Mouse (Mus musculus) heart, embryonic 15.5 days (tissue): ENCODE results near the gene Ces2h. TPM values are rescaled to one million over a fixed set of nuclear protein-coding genes. Genes with fewer than 3 reads are reported as not detected.

Source experiments
- ATAC-seq: fragments of 200-750 bp; cut with Nextera tagmentation; replicated peaks from 2 replicates; pipeline ENCODE4 v1.8.0; 2017; ENCODE audit warnings: low read depth, moderate TSS enrichment; ENCODE audit not compliant: insufficient number of reproducible peaks, insufficient read depth, low FRiP score
- H3K27ac ChIP-seq: fragments of 300-500 bp; sonication (generic); 2 replicates; pipeline ENCODE4 v1.5.1; 2015; ENCODE audit warnings: mild to moderate bottlenecking, inconsistent platforms
- H3K27me3 ChIP-seq: fragments of 300-500 bp; sonication (generic); 2 replicates; pipeline ENCODE4 v1.6.1; 2015; ENCODE audit warnings: inconsistent platforms
- H3K36me3 ChIP-seq: fragments of 300-500 bp; sonication (generic); 2 replicates; pipeline ENCODE4 v1.6.1; 2015; ENCODE audit warnings: mild to moderate bottlenecking, inconsistent platforms
- H3K4me1 ChIP-seq: fragments of 300-500 bp; sonication (generic); replicated peaks from 2 replicates; pipeline ENCODE4 v1.6.1; 2015; ENCODE audit warnings: inconsistent platforms
- H3K4me2 ChIP-seq: fragments of 300-500 bp; sonication (generic); 2 replicates; pipeline ENCODE4 v1.6.1; 2015; ENCODE audit warnings: inconsistent platforms, mild to moderate bottlenecking, moderate library complexity
- H3K4me3 ChIP-seq: fragments of 300-500 bp; sonication (generic); 2 replicates; pipeline ENCODE4 v1.5.1; 2015; ENCODE audit warnings: mild to moderate bottlenecking, inconsistent platforms
- H3K9ac ChIP-seq: fragments of 300-500 bp; sonication (generic); 2 replicates; pipeline ENCODE4 v1.6.1; 2015; ENCODE audit warnings: mild to moderate bottlenecking, inconsistent platforms
- H3K9me3 ChIP-seq: fragments of 300-500 bp; sonication (generic); replicated peaks from 2 replicates; pipeline ENCODE4 v1.6.1; 2016; ENCODE audit warnings: inconsistent platforms
- WGBS: fragments of 180-500 bp; shearing (Covaris S2); methylation state at CpG from one replicate; pipeline ENCODE4 v1.1.7; 2015; ENCODE audit warnings: mixed read lengths; 5-methylcytosine and 5-hydroxymethylcytosine counted together
- polyA plus RNA-seq: library from polyadenylated mRNA; unstranded; fragments of >200 nt; fragmentation: Nextera tagmentation; extraction: Ambion mirVana; gene quantifications from 2 replicates; pipeline ENCODE4 v1.2.1, GENCODE M21; 2015

Ces2h gene
- not detected in 2 replicates for polyA plus RNA-seq

- ATAC-seq: no peak
- Histone ChIP-seq H3K4me1 (no peaks in the 10 kb centered on the region), H3K27ac (no peak within 1 kb of the TSS), H3K9me3 (no peaks in the 10 kb centered on the region), H3K36me3 (no peaks in the 10 kb centered on the region), H3K27me3 (no peaks in the 10 kb centered on the region), H3K4me2 (no peak within 1 kb of the TSS), H3K4me3 (no peak within 1 kb of the TSS), H3K9ac (no peak within 1 kb of the TSS)
- 79% methylated on average over 7 of the region's 7 CpGs for WGBS
These were observed at the start of gene Ces2h for GRCm38 (mm10) chr8:105000586-105000985. Ces2h (plus strand) TSS chr8:105000853.

GRCm38 (mm10) chr8:104961537-104961961, 39.1 kb upstream of the Ces2h start, which contains the start of gene Ces2g:
Ces2g (plus strand) TSS chr8:104961718.
- peak within 1 kb of the TSS; percentile 26; the same call in 1 of the 2 replicates for H3K27ac ChIP-seq
- H3K4me3 ChIP-seq: no peak within 1 kb of the TSS
- ATAC-seq: peak; percentile 60
- no peaks in the 10 kb centered on the region for H3K9me3 ChIP-seq
- no peak within 1 kb of the TSS for H3K9ac ChIP-seq
- no peaks in the 10 kb centered on the region for H3K27me3 ChIP-seq
- H3K36me3 ChIP-seq: no peaks in the 10 kb centered on the region
- no peak within 1 kb of the TSS for H3K4me2 ChIP-seq
- no peaks in the 10 kb centered on the region for H3K4me1 ChIP-seq
- WGBS: 37% methylated on average over 5 of the region's 5 CpGs

GRCm38 (mm10) chr8:104962229-104962901, 38.3 kb upstream of the Ces2h start:
- H3K36me3 ChIP-seq: no peaks in the 10 kb centered on the region
- no peaks in the 10 kb centered on the region for H3K27me3 ChIP-seq
- no peak overlapping the region for H3K4me2 ChIP-seq
- WGBS: 60% methylated on average over 8 of the region's 8 CpGs
- no peaks in the 10 kb centered on the region for H3K4me1 ChIP-seq
- no peak for ATAC-seq
- no peak overlapping the region for H3K4me3 ChIP-seq
- H3K9me3 ChIP-seq: no peaks in the 10 kb centered on the region
- no peak overlapping the region for H3K9ac ChIP-seq
- H3K27ac ChIP-seq: no peak overlapping the region

- Histone ChIP-seq H3K36me3 (no peaks in the 10 kb centered on the region), H3K27me3 (no peaks in the 10 kb centered on the region), H3K9ac (no peak overlapping the region), H3K4me1 (no peaks in the 10 kb centered on the region), H3K4me3 (no peak overlapping the region), H3K27ac (no peak overlapping the region), H3K9me3 (no peaks in the 10 kb centered on the region), H3K4me2 (no peak overlapping the region)
- ATAC-seq: no peak
- 71% methylated on average over 4 of the region's 4 CpGs for WGBS
These were observed 37.2 kb upstream of the Ces2h start for GRCm38 (mm10) chr8:104963375-104963894.

- Histone ChIP-seq H3K4me1 (no peaks in the 10 kb centered on the region), H3K4me3 (no peak overlapping the region), H3K27me3 (no peaks in the 10 kb centered on the region), H3K36me3 (no peaks in the 10 kb centered on the region), H3K9ac (no peak overlapping the region), H3K4me2 (no peak overlapping the region), H3K27ac (no peak overlapping the region), H3K9me3 (0 out of 2 replicates have a peak, but pooled peaks cover 3% of the 10 kb centered on the region)
- ATAC-seq: no peak
- 89% methylated on average over 5 of the region's 5 CpGs for WGBS
These were observed 16.5 kb upstream of the Ces2h start for GRCm38 (mm10) chr8:104984126-104984525.

- H3K36me3 ChIP-seq: no peaks in the 10 kb centered on the region
- H3K9me3 ChIP-seq: no peaks in the 10 kb centered on the region
- no peak overlapping the region for H3K9ac ChIP-seq
- H3K4me3 ChIP-seq: no peak overlapping the region
- no peak for ATAC-seq
- no peak overlapping the region for H3K4me2 ChIP-seq
- WGBS: 89% methylated on average over 2 of the region's 2 CpGs
- H3K27ac ChIP-seq: no peak overlapping the region
- H3K4me1 ChIP-seq: no peaks in the 10 kb centered on the region
- no peaks in the 10 kb centered on the region for H3K27me3 ChIP-seq
These were observed 15.7 kb upstream of the Ces2h start for GRCm38 (mm10) chr8:104984942-104985341.

GRCm38 (mm10) chr8:104998191-104998590, 2.5 kb upstream of the Ces2h start:
- Histone ChIP-seq H3K27ac (no peak overlapping the region), H3K4me2 (no peak overlapping the region), H3K4me1 (no peaks in the 10 kb centered on the region), H3K27me3 (no peaks in the 10 kb centered on the region), H3K4me3 (no peak overlapping the region), H3K9me3 (no peaks in the 10 kb centered on the region), H3K9ac (no peak overlapping the region), H3K36me3 (no peaks in the 10 kb centered on the region)
- WGBS: 71% methylated on average over 6 of the region's 6 CpGs
- no peak for ATAC-seq

DNA sequence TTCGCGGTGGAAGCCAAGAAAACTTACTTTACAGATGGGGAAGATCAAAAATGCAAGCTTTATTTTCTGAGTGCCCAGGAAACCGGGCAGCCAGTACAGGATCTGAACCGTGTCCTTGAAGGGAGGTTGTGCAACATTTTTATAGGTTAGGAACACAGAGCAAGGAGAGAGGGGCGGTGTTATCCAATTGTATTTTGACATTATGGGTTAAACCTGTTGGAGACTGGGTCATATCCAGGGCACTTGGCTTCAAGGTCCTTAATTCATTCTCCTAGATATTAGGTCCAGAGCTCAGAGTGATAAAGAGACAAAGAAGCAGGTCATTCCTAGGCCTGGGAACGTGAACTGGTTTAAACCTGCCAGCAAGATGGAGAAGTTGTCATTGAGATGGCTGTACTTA, 1.5 kb upstream of the Ces2h start:
- Histone ChIP-seq H3K9me3 (no peaks in the 10 kb centered on the region), H3K4me1 (no peaks in the 10 kb centered on the region), H3K27ac (no peak overlapping the region), H3K4me2 (no peak overlapping the region), H3K9ac (no peak overlapping the region), H3K4me3 (no peak overlapping the region), H3K27me3 (no peaks in the 10 kb centered on the region), H3K36me3 (no peaks in the 10 kb centered on the region)
- 76% methylated on average over 6 of the region's 6 CpGs for WGBS
- no peak for ATAC-seq

DNA sequence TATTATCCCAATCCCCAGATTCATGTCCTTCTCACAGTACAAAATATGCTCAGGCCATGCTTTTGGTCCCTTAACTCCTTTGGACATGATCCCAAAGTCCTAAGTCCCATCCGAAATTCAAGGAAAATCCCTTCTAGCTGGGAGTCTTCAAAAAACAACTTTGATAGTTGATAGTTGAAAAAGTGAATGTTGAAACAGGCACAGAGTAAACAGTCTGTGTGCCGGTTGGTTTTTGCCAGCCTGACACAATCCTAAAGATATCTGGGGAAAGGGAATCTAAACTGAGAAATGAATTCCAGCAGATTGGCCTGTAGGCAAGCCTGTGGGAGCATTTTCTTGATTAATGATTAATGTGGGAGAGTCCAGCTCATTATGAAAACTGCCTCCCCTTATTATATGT, 9.3 kb downstream of the Ces2h start:
- 70% methylated on average over 2 of the region's 2 CpGs for WGBS
- ATAC-seq: no peak
- Histone ChIP-seq H3K36me3 (no peaks in the 10 kb centered on the region), H3K27me3 (no peaks in the 10 kb centered on the region), H3K4me3 (no peak overlapping the region), H3K27ac (no peak overlapping the region), H3K4me2 (no peak overlapping the region), H3K4me1 (no peaks in the 10 kb centered on the region), H3K9ac (no peak overlapping the region), H3K9me3 (no peaks in the 10 kb centered on the region)

DNA sequence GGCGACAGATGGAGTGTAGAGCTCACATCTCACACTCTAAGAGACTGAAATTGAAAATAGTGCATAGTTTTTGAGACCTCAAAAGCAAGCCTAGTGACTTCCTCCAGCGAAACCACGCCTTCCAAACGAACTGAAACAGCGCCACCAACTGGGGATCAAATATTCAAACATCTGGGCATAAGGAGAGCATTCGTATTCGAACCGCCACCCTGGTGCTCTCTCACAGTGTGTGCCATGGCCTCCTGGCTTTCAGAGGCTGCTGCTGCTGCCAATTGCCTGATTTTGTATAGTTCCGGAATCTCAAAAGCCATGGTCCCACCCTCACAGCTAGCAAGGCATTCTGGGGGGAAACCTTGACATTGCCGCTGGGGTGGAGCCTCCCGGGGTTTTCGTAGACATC, 10.5 kb downstream of the Ces2h start:
- H3K4me2 ChIP-seq: no peak overlapping the region
- WGBS: 72% methylated on average over 12 of the region's 12 CpGs
- ATAC-seq: no peak
- H3K4me3 ChIP-seq: no peak overlapping the region
- H3K9me3 ChIP-seq: no peaks in the 10 kb centered on the region
- no peaks in the 10 kb centered on the region for H3K4me1 ChIP-seq
- H3K9ac ChIP-seq: no peak overlapping the region
- no peaks in the 10 kb centered on the region for H3K27me3 ChIP-seq
- no peak overlapping the region for H3K27ac ChIP-seq
- no peaks in the 10 kb centered on the region for H3K36me3 ChIP-seq

GRCm38 (mm10) chr8:105014391-105014790, 13.7 kb downstream of the Ces2h start:
- Histone ChIP-seq H3K9ac (no peak overlapping the region), H3K4me2 (no peak overlapping the region), H3K27ac (no peak overlapping the region), H3K4me1 (no peaks in the 10 kb centered on the region), H3K4me3 (no peak overlapping the region), H3K36me3 (no peaks in the 10 kb centered on the region), H3K9me3 (no peaks in the 10 kb centered on the region), H3K27me3 (no peaks in the 10 kb centered on the region)
- WGBS: 80% methylated on average over 5 of the region's 5 CpGs
- ATAC-seq: no peak

- H3K27me3 ChIP-seq: no peaks in the 10 kb centered on the region
- WGBS: 77% methylated on average over 1 of the region's 1 CpGs
- no peak overlapping the region for H3K27ac ChIP-seq
- H3K4me1 ChIP-seq: no peaks in the 10 kb centered on the region
- no peaks in the 10 kb centered on the region for H3K9me3 ChIP-seq
- no peak for ATAC-seq
- H3K9ac ChIP-seq: no peak overlapping the region
- H3K4me3 ChIP-seq: no peak overlapping the region
- H3K36me3 ChIP-seq: no peaks in the 10 kb centered on the region
- H3K4me2 ChIP-seq: no peak overlapping the region
These were observed 21.3 kb downstream of the Ces2h start for GRCm38 (mm10) chr8:105021954-105022353.
